Mouse (Mus musculus) ES-Bruce4 (cell line): ENCODE results near the gene Tmem163. TPM values are rescaled to one million over a fixed set of nuclear protein-coding genes. Genes with fewer than 3 reads are reported as not detected.

Source experiments
- H3K27ac ChIP-seq: 2 replicates; pipeline ENCODE4 v1.5.1; 2012; ENCODE audit warnings: low read length, inconsistent platforms; ENCODE audit not compliant: insufficient read depth
- H3K27me3 ChIP-seq: 2 replicates; pipeline ENCODE4 v1.6.1; 2012; ENCODE audit warnings: mild to moderate bottlenecking, low read length, inconsistent platforms; ENCODE audit not compliant: control insufficient read depth, poor library complexity, insufficient read depth, severe bottlenecking
- H3K36me3 ChIP-seq: 2 replicates; pipeline ENCODE4 v1.6.1; 2012; ENCODE audit warnings: inconsistent platforms, mild to moderate bottlenecking, low read length, moderate library complexity; ENCODE audit not compliant: control insufficient read depth, poor library complexity, insufficient read depth, severe bottlenecking
- H3K4me1 ChIP-seq: one replicate; pipeline ENCODE4 v1.8.1; 2011; ENCODE audit warnings: low read length; ENCODE audit not compliant: control insufficient read depth, insufficient read depth
- H3K4me3 ChIP-seq: 2 replicates; pipeline ENCODE4 v1.5.1; 2011; ENCODE audit warnings: low read depth, mild to moderate bottlenecking, low read length
- H3K9ac ChIP-seq: 2 replicates; pipeline ENCODE4 v1.6.1; 2012; ENCODE audit warnings: low read depth, mild to moderate bottlenecking, inconsistent platforms; ENCODE audit not compliant: poor library complexity, severe bottlenecking
- H3K9me3 ChIP-seq: replicated peaks from 2 replicates; pipeline ENCODE4 v1.6.1; 2012; ENCODE audit warnings: mild to moderate bottlenecking, low read length, inconsistent platforms; ENCODE audit not compliant: control insufficient read depth, poor library complexity, insufficient read depth, severe bottlenecking
- CTCF ChIP-seq: IDR thresholded peaks from one replicate; pipeline ENCODE4 v1.8.1; 2011; ENCODE audit warnings: low read depth, low read length
- EP300 ChIP-seq: IDR thresholded peaks from 2 replicates; pipeline ENCODE4 v1.6.1; 2011; ENCODE audit warnings: low read depth, low read length; ENCODE audit not compliant: insufficient read depth
- POLR2A ChIP-seq: IDR thresholded peaks from one replicate; pipeline ENCODE4 v1.8.1; 2011; ENCODE audit warnings: low read length; ENCODE audit not compliant: insufficient read depth
- polyA plus RNA-seq: library from polyadenylated mRNA; stranded (reverse); fragments of >200 nt; gene quantifications from 2 replicates; pipeline ENCODE4 v1.2.4, GENCODE M21; 2011; ENCODE audit warnings: low read depth; ENCODE audit not compliant: missing spikeins, insufficient read depth, insufficient read length

Gene Tmem163
- polyA plus RNA-seq, 1 experiment = 1.6 TPM

GRCm38 (mm10) chr1:127511362-127511761 lies 168.0 kb downstream of the Tmem163 start:
- Histone ChIP-seq H3K9me3 (0 out of 2 replicates have a peak, but pooled peaks cover 4% of the 10 kb centered on the region), H3K9ac (no peak overlapping the region), H3K4me1 (no peaks in the 10 kb centered on the region), H3K27me3 (no peaks in the 10 kb centered on the region), H3K27ac (no peak overlapping the region), H3K4me3 (no peak overlapping the region), H3K36me3 (no peaks in the 10 kb centered on the region)
- TF ChIP-seq EP300 = no peak
- no peak for TF ChIP-seq POLR2A
- no peak for TF ChIP-seq CTCF

- Histone ChIP-seq H3K9me3 (no peaks in the 10 kb centered on the region), H3K27me3 (no peaks in the 10 kb centered on the region), H3K27ac (no peak overlapping the region), H3K9ac (no peak overlapping the region), H3K4me3 (no peak overlapping the region), H3K36me3 (no peaks in the 10 kb centered on the region), H3K4me1 (no peaks in the 10 kb centered on the region)
- TF ChIP-seq POLR2A = no peak
- TF ChIP-seq CTCF = no peak
- no peak for TF ChIP-seq EP300
These were observed 170.4 kb downstream of the Tmem163 start for GRCm38 (mm10) chr1:127508921-127509320.

DNA sequence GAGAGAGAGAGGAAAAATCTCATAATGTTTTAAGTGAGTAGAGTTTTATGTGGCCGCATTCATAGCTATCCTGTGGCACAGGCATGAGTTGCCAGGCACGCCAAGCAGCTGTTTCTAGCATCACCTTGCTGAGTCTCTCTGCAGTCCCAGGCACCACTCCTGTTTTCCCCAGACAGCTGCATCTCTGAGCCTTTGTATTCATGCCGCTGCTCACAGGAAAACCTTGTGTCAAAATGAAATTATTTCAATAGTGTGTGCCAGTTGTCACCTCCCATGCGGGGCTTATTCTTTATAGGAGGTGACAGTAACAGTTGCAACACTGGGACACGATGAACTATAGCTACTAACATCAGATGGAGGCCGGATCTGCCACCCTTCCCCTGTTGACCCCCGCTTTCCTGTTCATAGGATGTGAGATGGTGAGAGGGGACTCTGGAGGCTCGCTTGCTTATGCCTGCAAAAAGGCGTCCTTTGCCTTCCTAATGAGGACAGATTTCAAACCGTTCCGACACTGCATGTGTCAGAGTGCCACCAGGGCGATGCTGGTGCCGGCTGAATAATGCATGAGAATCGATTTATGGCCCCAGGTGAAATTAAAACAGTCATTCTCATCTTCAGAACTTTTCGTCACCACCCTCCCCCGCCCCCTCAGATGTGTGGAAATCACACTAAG lies 171.1 kb downstream of the Tmem163 start:
- no peak for TF ChIP-seq POLR2A
- TF ChIP-seq CTCF = no peak
- no peak for TF ChIP-seq EP300
- Histone ChIP-seq H3K27ac (no peak overlapping the region), H3K27me3 (no peaks in the 10 kb centered on the region), H3K4me3 (no peak overlapping the region), H3K9ac (no peak overlapping the region), H3K4me1 (no peaks in the 10 kb centered on the region), H3K36me3 (no peaks in the 10 kb centered on the region), H3K9me3 (no peaks in the 10 kb centered on the region)

DNA sequence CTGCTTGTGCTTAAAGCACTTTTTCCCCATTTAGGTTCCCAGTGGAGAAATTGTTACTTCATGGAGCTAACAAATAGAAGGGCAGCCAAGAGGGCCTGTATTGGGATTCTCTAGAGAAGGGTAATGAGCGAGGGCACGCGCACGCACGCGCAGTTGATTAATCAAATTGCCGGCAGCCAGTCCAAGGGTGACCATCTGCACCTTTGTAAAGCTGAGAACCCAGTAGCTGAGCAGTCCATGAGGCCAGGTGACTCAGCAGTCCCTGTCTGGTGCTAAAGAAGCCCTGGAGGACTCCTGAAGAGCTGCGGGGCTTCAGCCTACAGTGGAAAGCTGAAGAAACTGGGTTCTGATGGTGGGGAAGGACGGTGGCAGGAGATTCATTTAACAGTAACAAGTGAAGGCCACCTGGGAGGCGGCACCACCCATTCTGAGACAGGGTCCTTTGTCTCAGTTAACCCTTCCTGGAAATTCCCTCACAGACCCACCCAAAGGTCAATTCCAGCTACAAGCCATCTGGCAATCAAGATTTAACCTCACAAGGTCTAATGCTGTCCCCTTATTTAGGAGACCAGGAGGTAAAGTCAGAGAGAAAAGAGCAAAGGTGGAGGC lies 172.2 kb downstream of the Tmem163 start:
- Histone ChIP-seq H3K27ac (no peak overlapping the region), H3K4me1 (no peaks in the 10 kb centered on the region), H3K4me3 (no peak overlapping the region), H3K36me3 (no peaks in the 10 kb centered on the region), H3K9ac (no peak overlapping the region), H3K27me3 (no peaks in the 10 kb centered on the region), H3K9me3 (no peaks in the 10 kb centered on the region)
- TF ChIP-seq CTCF (no peak), EP300 (0 out of 2 replicates have a peak, but pooled peaks have one; percentile 11), POLR2A (no peak)

DNA sequence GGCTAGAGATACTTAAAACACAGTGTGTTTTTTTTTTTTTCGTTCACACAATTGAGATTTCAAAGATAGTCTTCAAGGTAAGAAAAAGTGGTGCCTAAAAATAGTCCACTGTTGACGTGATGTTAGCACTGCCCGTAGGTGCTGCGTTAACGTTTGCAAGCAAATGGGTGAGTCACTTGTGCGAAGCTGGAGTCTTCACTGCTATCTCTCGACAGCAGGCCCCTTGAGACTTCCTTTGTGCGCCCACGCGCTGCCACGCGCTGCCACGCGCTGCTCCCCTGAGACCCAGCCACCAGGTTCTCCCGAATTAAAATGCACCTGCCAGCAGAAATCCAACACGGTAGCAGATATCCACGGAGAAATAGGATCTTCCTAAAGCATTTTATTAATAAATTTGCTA lies 178.6 kb downstream of the Tmem163 start:
- no peak for TF ChIP-seq CTCF
- no peak for TF ChIP-seq EP300
- TF ChIP-seq POLR2A = no peak
- Histone ChIP-seq H3K27me3 (no peaks in the 10 kb centered on the region), H3K9ac (no peak overlapping the region), H3K4me1 (no peaks in the 10 kb centered on the region), H3K9me3 (no peaks in the 10 kb centered on the region), H3K4me3 (no peak overlapping the region), H3K27ac (no peak overlapping the region), H3K36me3 (no peaks in the 10 kb centered on the region)

- Histone ChIP-seq H3K4me3 (no peak overlapping the region), H3K36me3 (no peaks in the 10 kb centered on the region), H3K4me1 (no peaks in the 10 kb centered on the region), H3K9me3 (no peaks in the 10 kb centered on the region), H3K27me3 (no peaks in the 10 kb centered on the region), H3K9ac (no peak overlapping the region), H3K27ac (no peak overlapping the region)
- TF ChIP-seq CTCF (peak; percentile 89), POLR2A (no peak)
These were observed 179.1 kb downstream of the Tmem163 start for GRCm38 (mm10) chr1:127500219-127500618.
